Mouse (Mus musculus) layer of hippocampus, postnatal 14 days (tissue): Measurements from ENCODE around the gene Arfrp1. TPM values are rescaled to one million over a fixed set of nuclear protein-coding genes. Genes with fewer than 3 reads are reported as not detected.

Source experiments
- DNase-seq, 2 experiments: peaks; one replicate each; pipeline ENCODE4 v3.0.0; 2021 to 2022; ENCODE audit warnings: low spot score in 2 of 2, mixed read lengths in 1 of 2
- total RNA-seq, 2 experiments: library from RNA; stranded (reverse); gene quantifications; 2 replicates each; pipeline ENCODE4 v1.2.3; 2021

Gene Arfrp1
- total RNA-seq, 2 experiments from 2014 or later: 37.0 to 37.7 TPM

DNA sequence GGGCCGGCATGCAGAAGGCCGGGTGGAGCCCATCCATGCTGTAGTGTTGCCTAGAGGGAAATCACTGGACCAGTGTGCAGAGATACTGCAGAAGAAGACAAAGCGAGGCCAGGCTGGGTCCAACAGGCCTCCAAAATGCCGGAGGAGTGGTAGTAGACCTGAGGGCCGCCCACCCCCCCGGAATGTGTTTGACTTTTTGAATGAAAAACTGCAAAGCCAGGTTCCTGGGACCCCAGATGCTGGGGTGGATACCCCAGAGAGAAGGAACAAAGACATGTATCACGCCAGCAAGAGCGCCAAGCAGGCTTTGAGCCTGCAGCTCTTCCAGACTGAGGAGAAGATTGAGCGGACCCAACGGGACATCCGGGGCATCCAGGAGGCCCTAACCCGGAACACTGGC lies 14.6 kb upstream of the Arfrp1 start, which contains the start of gene Lime1:
Gene Lime1 (plus strand): TSS at position 301 of the 400 bp plus-strand sequence.
- DNase-seq: no peak

DNA sequence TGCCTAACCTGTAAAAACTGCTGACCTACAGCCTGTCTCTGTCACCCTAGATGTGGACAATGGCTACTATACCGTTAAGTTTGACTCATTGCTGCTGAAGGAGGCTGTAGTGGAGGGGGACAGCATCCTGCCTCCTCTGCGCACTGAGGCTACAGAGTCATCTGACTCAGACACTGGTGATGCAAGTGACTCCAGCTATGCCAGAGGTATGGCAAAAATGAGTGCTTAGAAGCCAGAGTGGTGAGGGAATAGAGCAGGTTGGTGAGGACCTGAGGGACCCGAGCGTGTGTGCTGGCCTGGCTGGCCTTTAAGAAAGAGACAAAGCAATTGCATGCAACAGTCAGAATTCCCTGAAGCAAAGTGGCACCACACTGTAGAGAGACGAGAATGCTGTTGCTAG lies 13.5 kb upstream of the Arfrp1 start:
- DNase-seq: no peak

DNA sequence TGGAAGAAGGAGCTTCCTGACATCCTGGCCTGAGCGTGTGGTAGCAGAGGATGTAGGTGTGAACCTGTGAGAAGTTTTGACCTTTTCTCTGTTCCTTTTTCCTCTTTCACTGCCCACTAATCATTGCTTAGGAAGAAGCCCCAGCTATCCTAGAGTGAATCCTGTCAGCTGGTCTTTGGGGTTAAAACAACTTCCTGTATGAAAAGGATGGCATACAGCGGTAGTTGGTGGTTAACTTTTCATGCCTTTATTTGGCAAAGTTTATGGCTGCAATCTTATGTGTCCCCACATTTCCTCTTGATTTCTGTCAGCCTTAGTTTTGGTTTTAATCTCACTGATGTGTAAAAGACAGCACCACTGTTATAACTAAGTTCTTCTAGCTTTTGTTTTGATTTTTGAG lies 12.0 kb upstream of the Arfrp1 start:
- no peak for DNase-seq

DNA sequence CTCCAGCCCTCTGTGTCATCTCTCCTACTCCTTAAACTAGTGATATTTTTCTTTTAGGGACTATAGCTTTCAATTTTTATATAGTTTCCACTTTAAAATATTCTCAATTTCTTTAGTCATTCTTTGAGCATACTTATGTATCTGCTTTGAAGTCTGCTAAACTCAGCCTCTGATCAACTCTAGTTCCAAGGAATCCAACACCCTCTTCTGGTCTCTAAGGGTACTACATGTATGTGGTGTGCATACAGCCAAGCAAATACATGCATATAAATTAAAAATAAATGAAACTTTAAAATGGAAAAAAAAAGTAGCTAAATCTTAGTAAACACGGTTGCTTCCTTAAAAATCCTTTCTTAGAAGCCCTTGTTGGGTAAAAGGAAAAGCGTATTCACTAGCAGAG lies 10.6 kb upstream of the Arfrp1 start:
- DNase-seq: no peak

DNA sequence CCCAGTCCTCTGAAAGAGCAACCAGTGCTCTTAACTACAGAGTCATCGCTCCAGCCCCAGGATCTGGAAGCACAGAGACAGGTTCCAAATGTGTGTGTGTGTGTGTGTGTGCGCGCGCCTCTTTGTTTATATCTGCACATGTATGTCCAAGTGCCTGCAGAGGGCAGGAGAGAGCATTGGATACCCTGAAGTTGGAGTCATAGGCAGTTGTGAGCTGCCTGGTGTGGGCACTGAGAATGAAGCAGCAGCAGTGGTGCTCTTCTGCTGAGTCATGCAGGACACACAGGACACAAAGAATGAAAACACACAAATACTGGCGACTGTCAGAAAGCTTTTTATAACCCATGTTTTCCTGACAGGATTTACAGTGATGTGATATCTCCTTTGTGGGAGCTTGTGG lies 4.8 kb upstream of the Arfrp1 start:
- DNase-seq: no peak

DNA sequence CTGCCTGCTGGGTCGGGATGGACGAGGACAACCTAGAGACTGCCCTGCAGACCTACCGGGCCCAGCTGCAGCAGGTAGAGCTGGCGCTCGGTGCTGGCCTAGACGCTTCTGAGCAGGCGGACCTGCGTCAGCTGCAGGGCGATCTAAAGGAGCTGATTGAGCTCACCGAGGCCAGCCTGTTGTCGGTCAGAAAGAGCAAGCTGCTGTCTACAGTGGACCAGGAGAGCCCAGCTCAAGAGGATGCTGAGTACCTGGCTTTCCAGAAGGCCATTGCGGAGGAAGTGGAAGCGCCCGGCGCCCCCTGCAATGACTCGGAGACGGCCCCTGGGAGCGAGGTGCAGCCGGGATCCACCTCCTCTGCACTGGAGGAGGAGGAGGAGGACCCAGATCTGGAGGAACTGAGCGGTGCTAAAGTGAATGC lies 461 bp upstream of the Arfrp1 start:
- DNase-seq: no peak

DNA sequence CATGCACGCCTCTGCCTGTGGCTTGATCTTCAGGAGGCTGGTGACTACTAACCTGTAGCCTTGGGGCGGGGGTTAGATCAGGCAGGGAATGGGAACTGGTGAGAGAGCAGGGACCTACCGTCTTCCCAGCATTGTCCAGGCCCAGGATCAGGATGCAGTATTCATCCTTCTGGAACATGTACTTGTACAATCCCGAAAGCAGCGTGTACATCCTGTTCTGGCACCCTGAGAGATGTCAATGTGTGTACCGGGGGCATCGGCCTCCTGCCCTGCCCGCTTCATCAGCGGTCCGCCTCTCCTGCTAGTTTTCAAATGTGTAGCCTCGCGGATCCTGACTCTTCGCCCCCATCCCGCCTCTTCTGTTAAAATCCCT lies 731 bp downstream of the Arfrp1 start:
- no peak for DNase-seq

DNA sequence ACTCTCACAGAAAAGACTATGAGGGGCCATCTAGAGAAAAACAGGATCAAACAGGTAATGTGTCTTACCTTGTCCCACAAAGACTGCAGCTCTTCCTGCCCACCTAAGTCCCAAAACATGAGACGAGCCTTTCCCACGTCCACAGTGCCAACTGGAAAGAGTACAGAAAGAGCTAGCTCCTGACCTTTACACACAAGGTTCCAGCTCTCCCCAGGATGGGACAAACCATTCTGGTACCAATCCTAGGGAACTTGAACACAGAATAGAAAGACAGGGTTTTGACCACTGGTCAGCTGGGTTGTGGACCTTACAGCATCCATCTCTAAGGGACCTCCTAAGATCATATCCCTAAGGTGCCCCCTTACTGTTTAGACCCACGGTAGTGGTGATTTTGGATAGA lies 1.3 kb downstream of the Arfrp1 start:
- DNase-seq: no peak

DNA sequence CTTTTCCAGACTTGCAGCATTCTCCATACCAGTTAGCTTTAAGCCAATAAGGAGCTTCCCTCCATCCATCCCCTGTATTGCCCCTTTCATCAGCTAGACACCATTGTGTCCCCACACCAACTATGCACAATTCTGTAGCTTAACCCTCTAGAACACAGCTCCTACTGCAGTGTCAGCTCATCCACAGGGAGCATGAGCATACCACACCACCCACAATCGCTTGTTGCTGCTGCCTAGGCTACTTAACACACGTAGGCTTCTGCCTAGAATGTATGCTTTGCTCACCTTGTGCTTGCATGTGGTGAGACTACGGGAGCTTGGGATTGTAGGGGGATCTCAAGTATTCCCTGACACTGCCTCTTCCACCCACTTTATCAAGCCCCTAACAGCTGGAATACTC lies 8.4 kb downstream of the Arfrp1 start:
- DNase-seq: no peak

DNA sequence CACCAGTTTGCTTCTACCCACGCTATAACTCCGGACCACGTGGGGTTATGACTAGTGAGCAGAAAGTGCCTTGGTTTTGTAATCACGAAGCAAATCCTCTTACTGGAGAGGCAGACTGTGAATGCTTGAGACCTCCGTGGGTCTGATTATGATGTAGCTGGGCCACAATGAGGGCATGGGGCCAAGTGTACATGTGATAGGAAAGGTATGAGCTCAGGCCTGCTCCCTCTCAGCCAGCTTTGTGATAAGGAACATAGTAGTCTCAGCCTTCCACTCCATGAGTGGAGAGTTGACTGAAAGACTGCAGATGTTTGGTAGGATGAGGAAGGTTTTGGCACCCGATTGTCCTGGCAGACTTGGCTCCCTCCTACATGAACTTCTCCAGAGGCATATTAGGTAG lies 22.4 kb downstream of the Arfrp1 start:
- no peak for DNase-seq

DNA sequence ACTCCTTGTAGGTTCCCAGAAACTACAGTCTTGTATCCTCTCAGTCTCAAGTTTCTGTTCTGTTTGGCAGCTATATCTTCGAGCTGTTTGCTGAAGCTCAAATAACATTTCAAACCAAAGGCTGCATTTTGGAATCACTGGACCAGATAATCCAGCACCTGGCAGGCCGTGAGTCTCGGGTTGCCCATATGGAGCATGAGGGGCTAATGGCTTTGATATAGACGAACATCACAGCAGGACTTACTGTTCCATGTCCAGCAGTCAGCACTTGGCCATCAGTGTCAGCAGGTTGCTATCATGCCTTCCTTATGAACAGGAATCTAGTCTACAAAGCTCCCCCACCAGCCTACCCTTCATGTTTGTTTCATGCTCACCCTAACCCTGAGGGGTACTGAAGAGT lies 24.8 kb downstream of the Arfrp1 start:
- DNase-seq: no peak

DNA sequence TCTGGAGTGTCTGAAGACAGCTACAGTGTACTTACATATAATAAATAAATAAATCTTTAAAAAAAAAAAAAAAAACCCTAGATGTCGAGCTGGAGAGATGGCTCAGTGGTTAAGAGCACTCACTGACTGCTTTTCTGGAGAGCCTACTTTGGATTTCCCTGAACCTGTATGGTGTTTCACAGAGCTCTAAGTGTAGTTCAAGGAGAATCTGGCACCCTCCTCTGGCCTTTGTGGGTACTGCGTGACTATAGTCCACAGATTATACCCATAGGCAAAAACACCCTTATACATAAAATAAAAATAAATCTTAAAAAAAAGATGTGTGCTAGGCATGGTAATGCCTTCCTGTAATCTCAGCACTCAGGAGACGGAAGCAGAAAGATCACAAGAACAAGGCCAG lies 31.2 kb downstream of the Arfrp1 start:
- peak; percentile 49 to 64 for DNase-seq

DNA sequence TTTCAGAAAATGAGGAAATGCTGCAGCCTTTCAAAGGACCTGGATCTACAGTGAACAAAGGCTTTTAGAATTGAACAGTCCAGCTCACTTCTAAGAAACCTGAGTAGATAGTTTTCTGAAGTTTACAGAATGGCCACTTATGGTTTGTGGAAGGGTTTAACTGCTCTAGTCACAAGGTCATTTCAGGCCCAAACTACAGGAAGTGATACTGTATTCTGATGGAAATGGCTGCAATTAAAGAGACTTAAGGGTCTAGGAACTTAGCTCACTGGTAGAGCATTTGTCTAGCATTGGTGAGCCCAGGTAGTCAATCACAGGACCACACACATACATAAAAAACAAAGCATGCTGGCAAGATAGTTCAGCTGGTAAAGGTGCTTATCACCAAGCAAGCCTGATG lies 32.7 kb downstream of the Arfrp1 start:
- DNase-seq: no peak

DNA sequence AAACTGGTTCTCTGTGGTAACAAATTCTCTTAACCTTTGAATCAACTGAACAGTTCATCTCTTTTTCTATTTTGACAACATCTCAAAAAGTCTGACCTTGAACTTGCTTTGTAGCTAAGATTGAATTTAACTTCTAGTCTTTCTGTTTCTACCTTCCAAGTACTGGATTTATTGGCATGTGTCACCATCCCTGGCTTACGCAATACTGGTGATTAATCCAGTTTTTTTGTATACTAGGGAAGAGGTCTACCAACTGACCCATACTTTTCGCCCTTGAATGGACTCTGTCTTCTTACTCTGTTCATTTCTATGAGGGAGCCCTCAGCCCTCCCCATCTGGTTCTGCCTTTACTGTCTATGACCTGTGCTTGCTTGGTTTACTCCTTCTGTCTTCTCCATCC lies 39.1 kb downstream of the Arfrp1 start:
- DNase-seq: no peak

DNA sequence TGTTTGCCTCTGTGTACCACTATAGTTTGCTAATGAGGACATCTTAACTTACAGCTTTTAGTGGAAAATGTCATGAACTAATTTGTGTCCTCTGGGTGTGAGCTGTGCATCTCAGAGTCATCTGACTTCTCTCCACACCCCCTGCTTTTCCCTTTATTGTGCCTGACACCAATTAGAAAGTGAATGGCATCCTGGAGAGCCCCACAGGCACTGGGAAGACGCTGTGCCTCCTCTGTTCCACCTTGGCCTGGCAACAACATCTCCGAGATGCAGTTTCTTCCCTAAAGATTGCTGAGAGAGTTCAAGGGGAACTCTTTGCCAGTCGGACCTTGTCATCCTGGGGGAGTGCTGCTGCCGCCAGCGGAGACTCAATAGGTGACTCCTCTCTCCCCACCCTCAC lies 43.1 kb downstream of the Arfrp1 start:
- no peak for DNase-seq

DNA sequence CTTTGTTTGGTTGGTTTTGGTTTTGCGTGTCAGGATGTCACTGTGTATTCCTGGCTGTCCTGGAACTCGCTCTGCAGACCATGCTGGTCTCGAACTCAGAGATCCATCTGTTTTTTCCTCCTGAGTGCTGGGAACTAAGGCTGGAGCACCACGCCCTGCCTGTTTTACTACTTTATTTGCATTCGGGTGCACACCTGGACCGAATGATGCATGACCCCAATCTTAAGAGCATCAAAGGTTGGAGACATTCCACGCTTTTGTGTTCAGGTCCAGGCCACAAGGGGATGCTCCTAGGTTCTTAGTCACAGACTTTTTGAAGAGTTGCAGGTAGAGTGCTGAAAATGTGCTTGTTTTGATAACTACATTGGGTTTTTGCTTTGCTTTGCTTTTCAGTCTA lies 45.1 kb downstream of the Arfrp1 start:
- DNase-seq: no peak

DNA sequence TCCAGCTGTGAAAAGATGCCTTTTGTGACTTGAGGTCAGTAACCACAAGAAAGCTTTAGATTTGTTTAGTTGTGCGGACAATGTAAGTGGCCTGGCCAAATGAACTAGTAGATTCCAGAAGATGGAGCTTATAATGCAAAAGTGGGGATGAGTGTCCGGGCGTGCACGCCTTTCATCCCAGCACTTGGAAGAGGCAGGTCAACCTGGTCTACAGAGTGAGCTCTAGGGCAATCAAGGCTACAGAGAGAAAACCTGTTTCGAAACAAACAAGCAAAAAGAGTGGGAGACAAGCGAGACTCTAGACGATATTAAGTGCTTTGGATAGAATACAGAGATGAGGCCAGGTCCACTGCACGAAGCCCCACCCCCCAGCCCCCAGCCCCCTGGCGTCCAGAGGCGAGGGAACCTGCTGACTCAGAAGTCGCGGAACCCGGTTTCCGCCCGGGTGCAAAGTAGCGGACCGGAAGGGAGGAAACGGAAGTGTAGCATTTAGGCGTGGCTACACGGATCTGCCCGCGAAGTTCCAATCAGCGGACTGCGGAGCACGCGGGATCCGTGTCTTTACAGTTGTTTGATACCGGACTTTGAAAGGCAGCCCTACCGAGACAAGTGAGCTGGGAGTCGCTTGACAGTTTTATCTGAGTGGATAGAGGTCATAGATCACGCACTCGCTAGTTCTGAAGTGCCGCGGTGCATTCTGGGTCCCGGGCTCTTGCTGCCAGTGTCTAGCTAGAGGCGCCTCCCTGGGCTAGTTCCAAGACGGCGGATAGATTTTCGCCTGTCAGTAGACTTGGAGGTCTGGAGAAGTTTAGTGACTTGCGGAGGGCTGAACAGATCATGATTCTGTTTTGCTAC lies 45.7 kb downstream of the Arfrp1 start, which contains the start of gene Rtel1:
Gene Rtel1 (plus strand): TSS at position 492 of the 855 bp plus-strand sequence.
- DNase-seq: peak; percentile 83 to 86

DNA sequence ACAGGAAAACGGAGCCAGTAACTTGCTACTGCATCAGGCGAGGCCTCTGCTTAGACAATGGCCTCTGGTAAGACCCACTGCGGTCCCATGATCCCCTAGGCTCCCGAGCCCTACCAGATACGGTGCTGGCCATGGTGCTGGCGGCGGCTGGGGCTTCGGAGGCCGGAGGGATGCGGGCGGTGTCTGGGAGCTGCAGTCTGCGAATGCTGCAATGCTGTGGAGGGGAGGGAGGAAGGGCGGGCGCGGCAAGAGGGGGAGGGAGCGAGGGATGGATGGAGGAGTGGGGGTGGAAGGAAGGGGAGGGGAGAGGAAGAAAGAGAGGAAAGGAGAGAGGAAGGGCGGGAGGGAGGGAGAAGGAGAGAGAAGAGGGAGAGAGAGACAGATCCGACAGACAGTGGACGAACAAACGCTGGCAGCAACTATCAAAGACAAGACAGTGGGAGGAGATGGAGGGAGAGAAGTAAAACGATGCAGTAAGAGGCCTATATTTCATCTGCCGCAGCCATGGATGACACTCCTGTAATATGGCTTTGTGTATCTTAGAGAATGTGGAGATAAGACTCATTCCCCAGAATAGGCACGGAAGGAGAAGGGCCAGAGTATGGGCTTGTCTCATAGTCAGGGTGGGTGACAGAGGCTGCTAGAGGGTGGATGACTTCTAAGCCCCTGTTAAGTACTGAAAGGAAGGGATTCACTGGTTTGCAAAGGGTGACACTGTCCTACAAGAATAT lies 51.0 kb downstream of the Arfrp1 start, which contains the start of gene Stmn3:
Gene Stmn3 (minus strand): TSS at position 421 of the 731 bp plus-strand sequence.
- DNase-seq: peak in 1 of 2 experiments; percentile 71

DNA sequence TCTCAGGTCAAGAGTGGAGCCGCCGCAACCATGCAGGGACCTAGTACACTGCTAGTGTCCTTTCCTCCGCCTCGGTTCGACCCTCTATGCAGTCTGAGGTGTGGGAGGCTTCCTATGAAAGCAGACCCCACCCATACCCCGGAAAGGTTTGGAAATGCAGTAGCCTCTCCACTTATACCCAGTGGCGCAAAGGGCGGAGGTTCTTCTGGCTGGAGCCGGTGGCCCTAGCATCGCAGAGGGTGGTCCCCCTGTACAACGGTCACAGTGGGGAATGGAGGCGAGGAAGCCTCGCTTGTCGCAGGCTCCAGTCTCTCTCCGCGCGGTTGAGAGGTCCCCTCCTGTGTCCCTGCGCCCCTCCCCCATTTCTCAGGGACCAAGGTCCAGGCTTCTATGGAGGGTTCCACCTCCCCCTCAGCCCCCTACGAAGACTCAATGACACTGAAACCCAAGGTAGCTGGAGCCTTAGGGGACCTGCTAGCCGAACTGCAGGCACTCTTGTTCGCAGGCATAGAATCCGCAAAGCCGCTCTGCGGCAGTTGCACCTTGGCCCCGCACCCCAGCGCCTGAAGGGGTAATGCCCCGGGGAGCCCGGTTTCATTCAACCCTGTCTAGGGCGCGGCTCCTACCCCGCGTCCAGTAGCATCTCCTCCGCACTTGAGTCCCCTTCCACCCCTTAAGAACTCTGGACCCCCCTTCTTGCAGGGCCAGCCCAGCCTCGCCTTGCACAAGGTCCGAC lies 51.7 kb downstream of the Arfrp1 start:
- peak in 1 of 2 experiments; percentile 69 for DNase-seq

DNA sequence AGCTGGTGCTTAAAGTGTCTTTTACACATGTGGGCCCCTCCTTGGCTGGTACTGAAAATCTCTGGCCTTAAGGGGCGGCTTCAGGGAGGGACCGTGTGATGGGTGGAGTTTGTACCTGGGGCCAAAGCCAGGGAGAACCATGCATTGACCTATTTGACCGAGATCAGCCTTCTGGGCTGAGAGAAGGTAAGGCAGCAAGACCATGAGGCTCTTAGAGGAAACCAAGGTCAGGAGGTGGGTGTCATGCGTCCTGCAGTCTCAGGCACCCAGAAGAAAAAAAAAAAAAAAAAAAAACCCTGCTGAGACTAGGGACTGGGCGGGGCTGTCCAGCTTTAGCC lies 52.2 kb downstream of the Arfrp1 start:
- DNase-seq: no peak

DNA sequence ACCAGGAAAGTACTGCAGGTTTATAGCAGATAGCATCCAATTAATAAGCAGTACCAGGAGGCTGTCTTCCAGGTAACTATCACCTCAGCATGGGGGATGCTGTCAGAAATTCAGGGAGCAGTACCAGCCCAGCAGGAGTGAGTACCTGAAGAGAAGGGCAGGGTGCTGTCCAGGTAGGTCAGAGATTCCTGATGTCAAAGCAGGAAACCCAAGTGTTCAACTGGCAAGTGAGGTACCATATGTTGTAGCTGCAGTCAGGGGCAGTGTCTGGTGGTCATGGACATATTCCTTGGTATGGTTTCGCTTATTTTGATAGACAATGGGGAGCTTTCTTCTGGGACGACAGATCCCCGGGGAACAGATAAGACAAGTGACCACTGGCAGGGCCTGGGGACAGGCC lies 52.8 kb downstream of the Arfrp1 start:
- no peak for DNase-seq
